In genomic region chr6:37589340-37589962, GRCm38 (mm10) we compare ENCODE assay signal across 9 mouse cellular contexts. TPM values are rescaled to one million over a fixed set of nuclear protein-coding genes. Genes with fewer than 3 reads are reported as not detected.
DNase-seq lines count a peak whose midpoint lies in the region; ATAC-seq and TF ChIP-seq lines count a peak whose summit lies in the region.
"Had no signal": no experiment of that assay in that cellular context is flagged by ENCODE, and none has a peak within 500 bp of the region (broad histone marks: within the 10 kb centered on the region; RNA-seq: fewer than 3 reads in every experiment).

No protein-coding gene starts in this region.

- peak; percentile 98 for ATAC-seq in granulocyte monocyte progenitor cell, adult 5-6 weeks (replicated peaks; ENCODE audit: poor library complexity, severe bottlenecking)
- peak; percentile 75 for ATAC-seq in kidney, embryonic 14.5 days (ENCODE audit: low FRiP score, low TSS enrichment)

- H3K9ac ChIP-seq in kidney, embryonic 14.5 days (ENCODE audit: low read depth, low read length), result no peak overlapping the region
- H3K9ac ChIP-seq in liver, adult 2 months (ENCODE audit: low read depth, low read length), result no peak overlapping the region
- H3K9ac ChIP-seq: heart, embryonic 13.5 days had no signal

- TF ChIP-seq POLR2A in liver, adult 2 months (IDR thresholded peaks at IDR 0.05; ENCODE audit: extremely low read depth, insufficient read depth, low read length), result no peak

- no peaks in the 10 kb centered on the region for H3K27me3 ChIP-seq in kidney, embryonic 14.5 days (ENCODE audit: control insufficient read depth, insufficient read depth, low read length)
- H3K27me3 ChIP-seq in liver, adult 2 months (ENCODE audit: control insufficient read depth, insufficient read depth, low read length), result no peaks in the 10 kb centered on the region
- no peaks in the 10 kb centered on the region; the same call in 1 of the 2 replicates for H3K27me3 ChIP-seq in splenic B cell, adult 2 months (ENCODE audit: control insufficient read depth, insufficient read depth, low read length, poor library complexity, severe bottlenecking)
- H3K27me3 ChIP-seq: heart, embryonic 13.5 days had no signal

- H3K79me2 ChIP-seq in liver, adult 2 months (ENCODE audit: control insufficient read depth, insufficient read depth, low read length), result no peaks in the 10 kb centered on the region

- peaks cover 9% of the 10 kb centered on the region for H3K4me1 ChIP-seq in kidney, embryonic 14.5 days (ENCODE audit: control insufficient read depth, insufficient read depth, low read length)
- peaks cover 4% of the 10 kb centered on the region for H3K4me1 ChIP-seq in liver, adult 2 months (ENCODE audit: control insufficient read depth, insufficient read depth, low read length)

- peak; percentile 89 for DNase-seq in CD4-positive, CD25-positive, alpha-beta regulatory T cell, adult 2 months (ENCODE audit: low read depth, low spot score)
- peak; percentile 87 for DNase-seq in adrenal gland, postnatal 14 days
- DNase-seq in embryo, embryonic 9.5 days (ENCODE audit: extremely low spot score), result peak; percentile 84
- DNase-seq in liver, adult 2 months (ENCODE audit: extremely low read depth, low read depth, low spot score), result peak; percentile 66
- peak; percentile 52 to 74 for DNase-seq in natural killer cell, adult 2 months (ENCODE audit: low spot score in 2 of 2)
- DNase-seq in splenic B cell, adult 2 months (ENCODE audit: low read depth, low spot score), result peak; percentile 87

- H3K27ac ChIP-seq in kidney, embryonic 14.5 days (ENCODE audit: low read depth, low read length), result no peak overlapping the region
- H3K27ac ChIP-seq in liver, adult 2 months (replicated peaks; ENCODE audit: insufficient read depth, low read depth, low read length), result no peak overlapping the region
- H3K27ac ChIP-seq: heart, embryonic 13.5 days had no signal

- no peaks in the 10 kb centered on the region for H3K9me3 ChIP-seq in kidney, embryonic 14.5 days (ENCODE audit: control insufficient read depth, low read length)
- H3K9me3 ChIP-seq: heart, embryonic 13.5 days had no signal

- no peak overlapping the region for H3K4me2 ChIP-seq in kidney, embryonic 14.5 days (replicated peaks; ENCODE audit: low read depth, low read length)
- H3K4me2 ChIP-seq: heart, embryonic 13.5 days had no signal

- no peaks in the 10 kb centered on the region for H3K36me3 ChIP-seq in kidney, embryonic 14.5 days (ENCODE audit: control insufficient read depth, insufficient read depth, low read length)
- H3K36me3 ChIP-seq in liver, adult 2 months (ENCODE audit: control insufficient read depth, insufficient read depth, low read length), result no peaks in the 10 kb centered on the region
- no peaks in the 10 kb centered on the region for H3K36me3 ChIP-seq in splenic B cell, adult 2 months (ENCODE audit: control insufficient read depth, insufficient read depth, low read length, poor library complexity, severe bottlenecking)
- H3K36me3 ChIP-seq: heart, embryonic 13.5 days had no signal

- no peak overlapping the region for H3K4me3 ChIP-seq in kidney, embryonic 14.5 days (ENCODE audit: low read length)
- H3K4me3 ChIP-seq in liver, adult 2 months (ENCODE audit: insufficient read depth, low read depth, low read length), result no peak overlapping the region
- H3K4me3 ChIP-seq: heart, embryonic 13.5 days had no signal

- WGBS in kidney, embryonic 14.5 days, result 18% methylated on average over 4 of the region's 4 CpGs
- WGBS in liver, adult 2 months, result 62% methylated on average over 4 of the region's 4 CpGs

- TF ChIP-seq CTCF in liver, adult 2 months (IDR thresholded peaks at IDR 0.05; ENCODE audit: low read depth, low read length), result peak; percentile 92

RNA-seq across cellular contexts. Expression of gene Akr1d1, which starts 59.5 kb away (rescaled TPM):
- total RNA-seq in adrenal gland, postnatal 14 days (2021), result 226 and 286 TPM in 2 replicates
- total RNA-seq in granulocyte monocyte progenitor cell, adult 5-6 weeks (2014; fragmentation: Nextera tagmentation), result not detected in 2 replicates
- not detected in 2 replicates for total RNA-seq in granulocyte monocyte progenitor cell, adult 5-6 weeks (2017)
- 0.08 TPM in 1 of 2 replicates, not detected in the other for polyA plus RNA-seq in kidney, embryonic 14.5 days (2014; fragmentation: Nextera tagmentation; extraction: Ambion mirVana)
- 234 and 301 TPM in 2 replicates for total RNA-seq in liver, adult 2 months (2014; rRNA removed)
- 73.2 and 89.2 TPM in 2 replicates for polyA plus RNA-seq in liver, adult 2 months (2012; rRNA removed)
- polyA plus RNA-seq: heart, embryonic 13.5 days had no signal

Comparison
In these comparisons a context has a peak if more than half of its experiments do, and no peak if none do; other contexts are left out.
1. RNA of gene Akr1d1, which starts 59.5 kb away (total RNA-seq): 234 to 301 TPM in liver, adult 2 months and 226 to 286 TPM in adrenal gland, postnatal 14 days; not detected in granulocyte monocyte progenitor cell, adult 5-6 weeks; every median in the first group is over 100 times any median in the second.
2. Peak in every context shown above with its lines, with median percentiles within 50 percentile points of each other: DNase-seq.